In genomic region chr19:40404582-40404981, GRCm38 (mm10) we compare ENCODE assay signal across 11 mouse cellular contexts.
A peak's percentile ranks its signal among the peaks of the same experiment; 100 is the strongest.
DNase-seq lines count a peak whose midpoint lies in the region; ATAC-seq lines count a peak whose summit lies in the region.
"Had no signal": no experiment of that assay in that cellular context is flagged by ENCODE, and none has a peak within 500 bp of the region (broad histone marks: within the 10 kb centered on the region; RNA-seq: fewer than 3 reads in every experiment).

No protein-coding gene starts in this region.

- no peaks in the 10 kb centered on the region for H3K27me3 ChIP-seq in heart, embryonic 13.5 days (replicated peaks)
- H3K27me3 ChIP-seq: hindbrain, embryonic 13.5 days had no signal

- H3K4me2 ChIP-seq in heart, embryonic 13.5 days: no peak overlapping the region
- H3K4me2 ChIP-seq: hindbrain, embryonic 13.5 days had no signal

- H3K36me3 ChIP-seq in heart, embryonic 13.5 days: no peaks in the 10 kb centered on the region

- no peak for DNase-seq in heart, postnatal 10 days
- peak; percentile 50 for DNase-seq in lung, postnatal 10 days
- no peak for DNase-seq in lung, postnatal 4 days
- peak; percentile 64 for DNase-seq in adipocyte (ENCODE audit: low spot score)
- DNase-seq in adrenal gland, adult 2 months: no peak
- no peak for DNase-seq in right cerebral cortex, postnatal 4 days
- DNase-seq: embryo, embryonic 11 days had no signal

- 70% methylated on average over 2 of the region's 2 CpGs for WGBS in heart, embryonic 13.5 days

- no peaks in the 10 kb centered on the region for H3K9me3 ChIP-seq in heart, embryonic 13.5 days
- H3K9me3 ChIP-seq: hindbrain, embryonic 13.5 days had no signal

- no peak for ATAC-seq in heart, embryonic 13.5 days (ENCODE audit: extremely low read depth, insufficient number of reproducible peaks, low FRiP score, low TSS enrichment)
- peak; percentile 64 for ATAC-seq in megakaryocyte-erythroid progenitor cell, adult 5-6 weeks (replicated peaks; ENCODE audit: low FRiP score, low TSS enrichment, poor library complexity, severe bottlenecking)
- ATAC-seq: forebrain, embryonic 16.5 days had no signal

- no peak overlapping the region for H3K4me3 ChIP-seq in heart, embryonic 13.5 days
- H3K4me3 ChIP-seq: hindbrain, embryonic 13.5 days had no signal

- H3K9ac ChIP-seq in heart, embryonic 13.5 days: no peak overlapping the region
- H3K9ac ChIP-seq: hindbrain, embryonic 13.5 days had no signal

- peak overlapping the region; percentile 82 for H3K27ac ChIP-seq in heart, embryonic 13.5 days (replicated peaks)

- intact Hi-C loops in heart, postnatal 10 days (cut with DNase I): no loop called here

- H3K4me1 ChIP-seq in heart, embryonic 13.5 days: peaks cover 68% of the 10 kb centered on the region

Comparison
In these comparisons a context has a peak if more than half of its experiments do, and no peak if none do; other contexts are left out.
1. DNase-seq: peak in lung, postnatal 10 days (single experiment) and adipocyte (single experiment); none in heart, postnatal 10 days (0 of 2), lung, postnatal 4 days (0 of 2), adrenal gland, adult 2 months (single experiment) and right cerebral cortex, postnatal 4 days (single experiment).